Mouse (Mus musculus) E14TG2a.4 (cell line): Measurements from ENCODE around the gene Dock4.

Source experiments
- CTCF ChIP-seq: conservative IDR thresholded peaks from 2 replicates; pipeline ENCODE4 v1.5.1; 2014; ENCODE audit warnings: low read length
- NANOG ChIP-seq: IDR thresholded peaks from 2 replicates; pipeline ENCODE4 v1.6.1; 2014; ENCODE audit warnings: borderline replicate concordance, low read length, mixed read lengths
- POU5F1 ChIP-seq: IDR thresholded peaks from 2 replicates; pipeline ENCODE4 v1.6.1; 2014; ENCODE audit warnings: low read length, borderline replicate concordance

DNA sequence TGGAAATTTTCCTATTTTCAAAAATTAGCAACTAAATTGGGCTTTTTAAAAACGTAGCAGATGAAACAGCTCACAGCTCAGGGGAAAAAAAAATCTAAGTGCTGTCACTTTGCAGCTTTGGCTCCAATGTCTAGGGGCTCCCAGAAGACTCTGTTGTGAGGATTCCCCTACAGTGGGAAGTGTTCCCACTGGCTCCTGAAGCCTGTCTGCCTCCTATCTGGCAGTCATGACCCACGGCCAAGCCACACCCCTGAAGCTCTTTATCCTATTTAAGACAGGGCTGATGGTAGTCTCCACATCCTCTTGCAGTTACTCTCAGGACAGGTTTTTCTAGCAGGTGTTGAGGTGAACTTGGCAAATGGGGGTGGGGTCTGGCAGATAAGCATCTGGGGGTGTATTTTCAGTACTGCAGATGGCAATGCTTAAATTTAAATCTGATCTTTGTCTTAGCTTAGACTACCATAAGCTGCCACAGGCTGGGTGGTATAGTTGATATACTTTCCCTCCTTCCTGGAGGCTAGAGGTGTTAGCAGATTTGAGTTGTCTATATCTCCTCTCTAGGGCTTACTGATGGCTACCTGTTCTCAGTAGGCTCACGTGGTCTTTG lies 397.8 kb downstream of the Dock4 start:
- TF ChIP-seq CTCF: no peak
- no peak for TF ChIP-seq POU5F1
- no peak for TF ChIP-seq NANOG
